Mouse (Mus musculus) lung, postnatal 0 days (tissue): ENCODE data around the gene Rabl3.

ENCODE experiments used
- CTCF ChIP-seq: IDR thresholded peaks from 2 replicates; pipeline ENCODE4 v1.5.1; 2016; ENCODE audit warnings: antibody characterized with exemption, mild to moderate bottlenecking
- EP300 ChIP-seq: IDR thresholded peaks from 2 replicates; pipeline ENCODE4 v1.6.1; 2016; ENCODE audit warnings: antibody characterized with exemption, mild to moderate bottlenecking, control low read depth

DNA sequence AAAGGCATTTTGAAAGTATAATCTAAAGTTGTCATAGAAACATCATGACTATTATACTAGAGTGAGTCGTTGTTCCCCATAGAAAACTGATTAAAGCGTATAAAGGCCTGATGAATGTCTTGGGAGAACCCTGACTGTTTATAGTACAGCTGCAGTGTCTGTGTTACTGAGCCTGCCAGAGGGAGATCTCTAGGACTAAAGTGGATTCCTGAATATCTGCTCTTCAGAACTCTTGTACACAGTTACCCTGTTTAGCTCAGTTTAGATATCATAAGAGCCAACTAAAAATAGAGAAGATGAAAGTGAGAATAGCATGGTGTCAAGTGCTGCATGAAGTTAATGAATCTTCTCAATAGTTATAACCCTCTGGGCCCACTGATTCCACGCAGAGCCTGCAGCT lies 10.6 kb downstream of the Rabl3 start:
- TF ChIP-seq CTCF (no peak), EP300 (no peak)
